Mouse (Mus musculus) kidney, postnatal 0 days (tissue): ENCODE results near the gene Vmn2r96. TPM values are rescaled to one million over a fixed set of nuclear protein-coding genes. Genes with fewer than 3 reads are reported as not detected.
"Not testable (repeated sequence)": the region's sequence is repeated elsewhere in the genome, so short reads cannot be mapped to it uniquely, and the experiment has no call there.

ENCODE experiments used
- ATAC-seq: fragments of 200-750 bp; cut with Nextera tagmentation; replicated peaks from 2 replicates; pipeline ENCODE4 v1.8.0; 2017; ENCODE audit warnings: low read depth, moderate number of reproducible peaks, moderate TSS enrichment, moderate library complexity; ENCODE audit not compliant: low FRiP score
- DNase-seq: peaks from one replicate; pipeline ENCODE4 v3.0.0-alpha.2; 2016; ENCODE audit warnings: low spot score
- H3K27ac ChIP-seq: fragments of 300-500 bp; sonication (generic); 2 replicates; pipeline ENCODE4 v1.5.1; 2014; ENCODE audit warnings: mild to moderate bottlenecking
- H3K27me3 ChIP-seq: fragments of 300-500 bp; sonication (generic); 2 replicates; pipeline ENCODE4 v1.6.1; 2014; ENCODE audit warnings: low read length, mixed read lengths; ENCODE audit not compliant: insufficient read depth
- H3K36me3 ChIP-seq: fragments of 300-500 bp; sonication (generic); 2 replicates; pipeline ENCODE4 v1.6.1; 2014; ENCODE audit warnings: low read length, mixed read lengths; ENCODE audit not compliant: insufficient read depth
- H3K4me1 ChIP-seq: fragments of 300-500 bp; sonication (generic); replicated peaks from 2 replicates; pipeline ENCODE4 v1.6.1; 2014; ENCODE audit warnings: antibody characterized with exemption, low read length, mixed read lengths; ENCODE audit not compliant: insufficient read depth
- H3K4me2 ChIP-seq: fragments of 300-500 bp; sonication (generic); 2 replicates; pipeline ENCODE4 v1.6.1; 2014; ENCODE audit warnings: mild to moderate bottlenecking, low read length, moderate library complexity, mixed read lengths
- H3K4me3 ChIP-seq: fragments of 300-500 bp; sonication (generic); replicated peaks from 2 replicates; pipeline ENCODE4 v1.5.1; 2014; ENCODE audit warnings: low read depth, low read length
- H3K9ac ChIP-seq: fragments of 300-500 bp; sonication (generic); 2 replicates; pipeline ENCODE4 v1.6.1; 2014; ENCODE audit warnings: low read depth, low read length
- H3K9me3 ChIP-seq: fragments of 300-500 bp; sonication (generic); replicated peaks from 2 replicates; pipeline ENCODE4 v1.6.1; 2016; ENCODE audit warnings: low read length, inconsistent platforms, mixed read lengths
- CTCF ChIP-seq: IDR thresholded peaks from 2 replicates; pipeline ENCODE4 v1.5.1; 2016; ENCODE audit warnings: antibody characterized with exemption, low read depth, mild to moderate bottlenecking, moderate library complexity
- WGBS: fragments of 180-500 bp; shearing (Covaris S2); extraction: QIAGEN DNeasy Blood & Tissue Kit; methylation state at CpG from one replicate; pipeline ENCODE4 v1.1.7; 2014; 5-methylcytosine and 5-hydroxymethylcytosine counted together
- polyA plus RNA-seq: library from polyadenylated mRNA; unstranded; fragments of >200 nt; fragmentation: Nextera tagmentation; extraction: Ambion mirVana; gene quantifications from 2 replicates; pipeline ENCODE4 v1.2.1, GENCODE M21; 2015

Gene Vmn2r96
- polyA plus RNA-seq = not detected in 2 replicates

- WGBS = 79% methylated on average over 1 of the region's 1 CpGs
- H3K9ac ChIP-seq = not testable (repeated sequence)
Observed at GRCm38 (mm10) chr17:18572851-18573250, at the start of gene Vmn2r96. TSS of gene Vmn2r96 (plus strand) at chr17:18573151.

GRCm38 (mm10) chr17:18523371-18523770 is 49.6 kb upstream of the Vmn2r96 start:
- no peak overlapping the region for H3K4me3 ChIP-seq
- DNase-seq (no peak), ATAC-seq (no peak)
- H3K4me2 ChIP-seq = no peak overlapping the region
- no peaks in the 10 kb centered on the region for H3K27me3 ChIP-seq
- no peaks in the 10 kb centered on the region; the same call in 1 of the 2 replicates for H3K9me3 ChIP-seq
- no peak overlapping the region for H3K9ac ChIP-seq
- H3K27ac ChIP-seq = no peak overlapping the region
- no peaks in the 10 kb centered on the region for H3K4me1 ChIP-seq
- no peak for TF ChIP-seq CTCF
- no peaks in the 10 kb centered on the region for H3K36me3 ChIP-seq

More at GRCm38 (mm10) chr17:18572851-18573250, at the start of gene Vmn2r96:
- not testable (repeated sequence) for H3K9me3 ChIP-seq, H3K36me3 ChIP-seq, H3K27me3 ChIP-seq, H3K27ac ChIP-seq, H3K4me1 ChIP-seq, H3K4me2 ChIP-seq, DNase-seq, H3K4me3 ChIP-seq, ATAC-seq

GRCm38 (mm10) chr17:18523991-18524390 is 49.0 kb upstream of the Vmn2r96 start:
- ATAC-seq (no peak), DNase-seq (no peak)
- no peak for TF ChIP-seq CTCF
- 60% methylated on average over 1 of the region's 1 CpGs for WGBS
- H3K9ac ChIP-seq = no peak overlapping the region
- H3K4me1 ChIP-seq = no peaks in the 10 kb centered on the region
- no peaks in the 10 kb centered on the region for H3K27me3 ChIP-seq
- H3K9me3 ChIP-seq = no peaks in the 10 kb centered on the region; the same call in 1 of the 2 replicates
- H3K36me3 ChIP-seq = no peaks in the 10 kb centered on the region
- H3K4me3 ChIP-seq = no peak overlapping the region
- no peak overlapping the region for H3K4me2 ChIP-seq
- no peak overlapping the region for H3K27ac ChIP-seq

GRCm38 (mm10) chr17:18558212-18559158 is 14.5 kb upstream of the Vmn2r96 start:
- DNase-seq = not testable (repeated sequence)

GRCm38 (mm10) chr17:18566186-18566585 is 6.8 kb upstream of the Vmn2r96 start:
- H3K27ac ChIP-seq, H3K4me3 ChIP-seq, ATAC-seq, H3K9ac ChIP-seq, H3K27me3 ChIP-seq, H3K36me3 ChIP-seq, H3K9me3 ChIP-seq, H3K4me1 ChIP-seq, DNase-seq, H3K4me2 ChIP-seq: not testable (repeated sequence)
- WGBS = 90% methylated on average over 17 of the region's 17 CpGs

More at GRCm38 (mm10) chr17:18558212-18559158, 14.5 kb upstream of the Vmn2r96 start:
- not testable (repeated sequence) for H3K4me3 ChIP-seq, ATAC-seq, H3K27ac ChIP-seq, H3K4me2 ChIP-seq, H3K4me1 ChIP-seq, H3K9me3 ChIP-seq, H3K9ac ChIP-seq, H3K36me3 ChIP-seq, H3K27me3 ChIP-seq
- WGBS = 91% methylated on average over 31 of the region's 31 CpGs

GRCm38 (mm10) chr17:18615151-18615550 is 42.2 kb downstream of the Vmn2r96 start:
- not testable (repeated sequence) for H3K4me3 ChIP-seq, H3K27ac ChIP-seq, H3K9ac ChIP-seq, ATAC-seq, DNase-seq, H3K27me3 ChIP-seq, H3K4me2 ChIP-seq, H3K4me1 ChIP-seq, H3K9me3 ChIP-seq, H3K36me3 ChIP-seq
- WGBS = 90% methylated on average over 6 of the region's 6 CpGs
